Mouse (Mus musculus) MEL (cell line): ENCODE measurements around the gene Zfp747.

Source experiments
- CHD1 ChIP-seq: IDR thresholded peaks from 2 replicates; pipeline ENCODE4 v1.6.1; 2012; ENCODE audit warnings: low read depth, mild to moderate bottlenecking, inconsistent platforms, low read length, improper control_type of control experiment
- CTCF ChIP-seq, 3 experiments: IDR thresholded peaks in 2 of 3; conservative IDR thresholded peaks in 1 of 3; 2 replicates each; pipeline ENCODE4 v1.5.1; 2011 to 2012; ENCODE audit warnings: low read length in 3 of 3, low read depth in 2 of 3, mild to moderate bottlenecking in 2 of 3, improper control_type of control experiment in 1 of 3, inconsistent platforms in 1 of 3, mixed read lengths in 1 of 3, moderate library complexity in 1 of 3; ENCODE audit not compliant: control insufficient read depth in 1 of 3, insufficient read depth in 1 of 3, poor library complexity in 1 of 3, severe bottlenecking in 1 of 3
- EP300 ChIP-seq, 2 experiments: IDR thresholded peaks; 2 replicates each; pipeline ENCODE4 v1.6.1; 2011; ENCODE audit warnings: improper control_type of control experiment in 2 of 2, low read length in 2 of 2, low read depth in 1 of 2, mild to moderate bottlenecking in 1 of 2
- NRF1 ChIP-seq: IDR thresholded peaks from 2 replicates; pipeline ENCODE4 v1.6.1; 2014; ENCODE audit warnings: low read depth, mild to moderate bottlenecking, inconsistent platforms, low read length, improper control_type of control experiment, moderate library complexity; ENCODE audit not compliant: poor library complexity, insufficient read depth, severe bottlenecking
- POLR2A ChIP-seq, 2 experiments: IDR thresholded peaks; 2 replicates each; pipeline ENCODE4 v1.6.1; 2011 to 2012; ENCODE audit warnings: low read length in 2 of 2, mild to moderate bottlenecking in 2 of 2, control low read depth in 1 of 2, improper control_type of control experiment in 1 of 2, low read depth in 1 of 2, moderate library complexity in 1 of 2; ENCODE audit not compliant: control insufficient read depth in 1 of 2, insufficient read depth in 1 of 2, poor library complexity in 1 of 2
- POLR2AphosphoS2 ChIP-seq: IDR thresholded peaks from 2 replicates; pipeline ENCODE4 v1.6.1; 2011; ENCODE audit warnings: low read length, improper control_type of control experiment
- POLR2AphosphoS5 ChIP-seq: IDR thresholded peaks from 2 replicates; pipeline ENCODE4 v1.6.1; 2012; ENCODE audit warnings: low read depth, borderline replicate concordance, mild to moderate bottlenecking, inconsistent platforms, low read length, moderate library complexity, mixed read lengths
- USF1 ChIP-seq: IDR thresholded peaks from 2 replicates; pipeline ENCODE4 v1.6.1; 2014; ENCODE audit warnings: low read depth, mild to moderate bottlenecking, inconsistent platforms, low read length, improper control_type of control experiment, moderate library complexity

DNA sequence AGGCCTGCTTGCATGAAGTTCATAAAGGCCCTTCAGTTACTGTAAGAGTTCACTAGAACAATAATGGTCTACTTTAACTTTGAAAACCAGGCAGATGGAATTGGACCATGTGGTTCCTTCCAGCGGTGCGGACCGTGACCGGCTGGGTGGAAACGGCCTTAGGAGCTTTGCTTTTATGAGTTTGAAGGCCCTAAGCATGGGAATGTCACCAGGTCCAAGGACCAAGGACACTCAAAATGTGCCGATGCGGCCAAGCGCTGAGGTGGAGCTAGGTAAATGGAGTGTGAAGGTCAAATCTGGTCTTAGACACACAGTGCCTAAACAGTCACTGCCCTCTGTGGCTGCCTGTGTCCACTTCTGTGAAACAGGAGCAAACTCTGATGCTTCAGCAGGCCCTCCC lies 34.5 kb downstream of the Zfp747 start:
- TF ChIP-seq USF1 (no peak), POLR2A (IDR thresholded peaks at IDR 0.05; ENCODE audit: control insufficient read depth in 1 of 2, insufficient read depth in 1 of 2, low read depth in 1 of 2, low read length in 2 of 2, poor library complexity in 1 of 2) (no peak), CTCF (IDR thresholded peaks at IDR 0.05 in 2 of 3, conservative IDR thresholded peaks at IDR 0.05 in 1 of 3; ENCODE audit: control insufficient read depth in 1 of 3, insufficient read depth in 1 of 3, low read depth in 2 of 3, low read length in 3 of 3, poor library complexity in 1 of 3, severe bottlenecking in 1 of 3) (no peak), POLR2AphosphoS2 (no peak), EP300 (IDR thresholded peaks at IDR 0.05; ENCODE audit: low read depth in 1 of 2, low read length in 2 of 2) (no peak), CHD1 (no peak), POLR2AphosphoS5 (no peak), NRF1 (no peak)
